ENCODE assay signal across 8 mouse cellular contexts in the genomic region with DNA sequence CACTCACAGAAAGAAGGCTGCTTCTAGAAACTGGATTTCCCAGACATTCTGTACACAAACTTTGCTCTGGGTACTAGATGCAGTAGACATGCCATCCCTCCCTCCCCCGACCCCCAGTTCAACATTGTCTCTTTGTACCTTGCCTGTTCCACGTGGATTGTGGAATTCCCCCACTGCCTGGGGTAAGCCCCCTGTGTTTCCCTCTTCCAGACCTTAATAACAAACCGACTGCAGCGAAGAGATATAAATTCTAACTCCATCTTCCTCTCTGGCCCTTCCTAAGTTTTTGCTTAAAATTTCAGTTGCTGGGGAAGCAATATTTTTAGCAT.
DNase-seq lines count a peak whose midpoint lies in the region; ATAC-seq and TF ChIP-seq lines count a peak whose summit lies in the region.

No protein-coding gene starts in this region.

- no peak for DNase-seq in layer of hippocampus, adult 2 months (ENCODE audit: low spot score in 2 of 2)
- DNase-seq in layer of hippocampus, postnatal 25 days (ENCODE audit: extremely low spot score in 1 of 2, low spot score in 1 of 2) = no peak
- DNase-seq in forebrain, embryonic 10.5 days (ENCODE audit: extremely low spot score, low spot score) = no peak
- DNase-seq in spleen, adult 12 weeks (ENCODE audit: low spot score) = no peak

- H3K27me3 ChIP-seq in forebrain, embryonic 10.5 days (ENCODE audit: poor library complexity, severe bottlenecking) = 0 out of 2 replicates have a peak, but pooled peaks cover 4% of the 10 kb centered on the region
- H3K27me3 ChIP-seq in intestine, postnatal 0 days (replicated peaks; ENCODE audit: control insufficient read depth, insufficient read depth, low read length) = no peaks in the 10 kb centered on the region
- H3K27me3 ChIP-seq in neural tube, embryonic 15.5 days (replicated peaks) = no peaks in the 10 kb centered on the region

- H3K9me3 ChIP-seq in forebrain, embryonic 10.5 days = no peaks in the 10 kb centered on the region
- H3K9me3 ChIP-seq in intestine, postnatal 0 days (ENCODE audit: control insufficient read depth) = no peaks in the 10 kb centered on the region
- H3K9me3 ChIP-seq in neural tube, embryonic 15.5 days (replicated peaks) = no peaks in the 10 kb centered on the region

- H3K36me3 ChIP-seq in forebrain, embryonic 10.5 days (replicated peaks) = no peaks in the 10 kb centered on the region
- no peaks in the 10 kb centered on the region for H3K36me3 ChIP-seq in intestine, postnatal 0 days (ENCODE audit: control insufficient read depth, insufficient read depth)
- H3K36me3 ChIP-seq in neural tube, embryonic 15.5 days = no peaks in the 10 kb centered on the region

- TF ChIP-seq CTCF in layer of hippocampus, adult 2 months (conservative IDR thresholded peaks at IDR 0.05) = no peak
- TF ChIP-seq CTCF in intestine, postnatal 0 days (IDR thresholded peaks at IDR 0.05; ENCODE audit: low read depth) = no peak

- 35% methylated on average over 4 of the region's 4 CpGs for WGBS in forebrain, embryonic 10.5 days
- 36% methylated on average over 4 of the region's 4 CpGs for WGBS in intestine, postnatal 0 days
- WGBS in neural tube, embryonic 15.5 days = 43% methylated on average over 4 of the region's 4 CpGs

- H3K9ac ChIP-seq in intestine, postnatal 0 days (ENCODE audit: low read depth, low read length) = no peak overlapping the region
- no peak overlapping the region; the same call in 1 of the 2 replicates for H3K9ac ChIP-seq in neural tube, embryonic 15.5 days (replicated peaks)

- no peak for ATAC-seq in intestine, postnatal 0 days
- ATAC-seq in neural tube, embryonic 15.5 days (ENCODE audit: low FRiP score) = peak; percentile 21; the same call in 1 of the 2 replicates
- ATAC-seq in activated CD4-positive, CD25-positive, alpha-beta regulatory T cell, adult 4 months = no peak
- no peak for ATAC-seq in monocyte, adult 5-6 weeks (replicated peaks; ENCODE audit: insufficient number of reproducible peaks, low FRiP score, low TSS enrichment, poor library complexity, severe bottlenecking)

- peak overlapping the region; percentile 46; the same call in 1 of the 2 replicates for H3K4me3 ChIP-seq in layer of hippocampus, adult 2 months
- peak overlapping the region; percentile 42; the same call in 1 of the 2 replicates for H3K4me3 ChIP-seq in forebrain, embryonic 10.5 days
- peak overlapping the region; percentile 34; the same call in 1 of the 2 replicates for H3K4me3 ChIP-seq in intestine, postnatal 0 days (ENCODE audit: low read depth, low read length)
- no peak overlapping the region for H3K4me3 ChIP-seq in neural tube, embryonic 15.5 days (replicated peaks)

- peak overlapping the region; percentile 63 for H3K4me2 ChIP-seq in intestine, postnatal 0 days (replicated peaks; ENCODE audit: low read depth)
- peak overlapping the region; percentile 59 for H3K4me2 ChIP-seq in neural tube, embryonic 15.5 days

- no peak overlapping the region for H3K27ac ChIP-seq in layer of hippocampus, adult 2 months
- peak overlapping the region; percentile 86 for H3K27ac ChIP-seq in forebrain, embryonic 10.5 days
- no peak overlapping the region for H3K27ac ChIP-seq in intestine, postnatal 0 days (ENCODE audit: low read depth, low read length)
- peak overlapping the region; percentile 46; the same call in 1 of the 2 replicates for H3K27ac ChIP-seq in neural tube, embryonic 15.5 days (replicated peaks)

- H3K4me1 ChIP-seq in forebrain, embryonic 10.5 days = peaks cover 25% of the 10 kb centered on the region
- H3K4me1 ChIP-seq in intestine, postnatal 0 days (replicated peaks; ENCODE audit: control insufficient read depth, insufficient read depth, low read length) = no peaks in the 10 kb centered on the region
- H3K4me1 ChIP-seq in neural tube, embryonic 15.5 days = peaks cover 9% of the 10 kb centered on the region; the same call in 1 of the 2 replicates

Comparison
In these comparisons a context has a peak if more than half of its experiments do, and no peak if none do; other contexts are left out.
1. H3K27ac ChIP-seq: peak in forebrain, embryonic 10.5 days (single experiment) and neural tube, embryonic 15.5 days (single experiment); none in layer of hippocampus, adult 2 months (single experiment) and intestine, postnatal 0 days (single experiment).